Mouse (Mus musculus): ENCODE results near the gene Nap1l1. TPM values are rescaled to one million over a fixed set of nuclear protein-coding genes. Genes with fewer than 3 reads are reported as not detected.
"Not testable (repeated sequence)": the region's sequence is repeated elsewhere in the genome, so short reads cannot be mapped to it uniquely, and the experiment has no call there.

Nap1l1 gene
- polyA plus RNA-seq, 1 experiment from 2014 or later = 265 TPM

DNA sequence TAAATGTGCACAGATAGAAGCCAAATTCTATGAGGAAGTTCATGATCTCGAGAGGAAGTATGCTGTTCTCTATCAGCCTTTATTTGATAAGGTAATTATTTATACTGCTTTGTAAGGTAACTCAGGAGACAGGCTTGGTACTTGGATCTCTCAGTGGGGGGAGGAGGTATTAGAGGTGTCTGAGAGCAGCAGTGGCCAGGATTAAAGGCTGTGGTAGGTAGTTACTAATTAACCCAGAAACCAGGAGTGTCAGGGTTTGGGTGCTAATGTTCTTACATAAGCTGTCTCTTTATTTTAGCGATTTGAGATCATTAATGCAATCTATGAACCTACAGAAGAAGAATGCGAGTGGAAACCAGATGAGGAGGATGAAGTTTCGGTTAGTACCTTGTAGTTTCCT lies 17.1 kb downstream of the Nap1l1 start:
- not testable (repeated sequence) for H3K9me3 ChIP-seq (replicated peaks); H3K4me2 ChIP-seq (replicated peaks); H3K9ac ChIP-seq; H3K4me3 ChIP-seq; H3K27ac ChIP-seq; H3K4me1 ChIP-seq; ATAC-seq (ENCODE audit: low FRiP score); H3K27me3 ChIP-seq
- peaks cover 62% of the 10 kb centered on the region for H3K36me3 ChIP-seq
- WGBS = 92% methylated on average over 4 of the region's 4 CpGs

GRCm38 (mm10) chr10:111495888-111496287 lies 22.9 kb downstream of the Nap1l1 start:
- WGBS = 96% methylated on average over 7 of the region's 7 CpGs
- Histone ChIP-seq H3K9me3 (replicated peaks) (no peaks in the 10 kb centered on the region), H3K4me3 (no peak overlapping the region), H3K27me3 (no peaks in the 10 kb centered on the region), H3K4me1 (no peaks in the 10 kb centered on the region), H3K9ac (no peak overlapping the region), H3K27ac (no peak overlapping the region), H3K4me2 (replicated peaks) (no peak overlapping the region), H3K36me3 (peaks cover 55% of the 10 kb centered on the region)
- ATAC-seq (ENCODE audit: low FRiP score) = no peak

- H3K36me3 ChIP-seq = peaks cover 27% of the 10 kb centered on the region
- no peak overlapping the region for H3K4me3 ChIP-seq
- peaks cover 5% of the 10 kb centered on the region; the same call in 1 of the 2 replicates for H3K4me1 ChIP-seq
- H3K27ac ChIP-seq = no peak overlapping the region
- 68% methylated on average over 6 of the region's 6 CpGs for WGBS
- H3K4me2 ChIP-seq (replicated peaks) = no peak overlapping the region
- no peaks in the 10 kb centered on the region for H3K27me3 ChIP-seq
- ATAC-seq (ENCODE audit: low FRiP score) = no peak
- H3K9ac ChIP-seq = no peak overlapping the region
- no peaks in the 10 kb centered on the region for H3K9me3 ChIP-seq (replicated peaks)
Observed at GRCm38 (mm10) chr10:111499892-111500291, 26.9 kb downstream of the Nap1l1 start.

DNA sequence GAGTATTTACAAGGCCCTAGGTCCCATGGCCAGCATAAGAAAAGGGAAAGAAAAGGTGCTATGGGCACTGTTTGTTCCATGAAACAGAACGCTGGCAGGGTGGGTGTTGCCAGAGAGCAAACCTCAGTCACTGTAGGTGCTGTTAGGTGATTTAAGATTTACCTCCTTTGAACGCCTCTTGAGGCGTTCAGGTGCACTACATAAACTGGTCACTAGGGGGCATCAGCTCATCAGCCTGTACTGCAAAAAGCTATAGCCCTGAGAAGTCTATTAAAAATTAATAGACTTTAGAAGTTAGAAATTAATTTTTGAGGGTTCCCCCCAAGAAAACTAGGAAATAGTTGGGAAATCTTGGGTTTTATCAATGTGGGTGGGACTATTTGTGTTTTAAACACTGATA lies 30.0 kb downstream of the Nap1l1 start:
- Histone ChIP-seq H3K27ac (no peak overlapping the region), H3K4me1 (peaks cover 13% of the 10 kb centered on the region), H3K36me3 (0 out of 2 replicates have a peak, but pooled peaks cover 7% of the 10 kb centered on the region), H3K4me2 (replicated peaks) (no peak overlapping the region), H3K4me3 (no peak overlapping the region), H3K27me3 (no peaks in the 10 kb centered on the region), H3K9ac (no peak overlapping the region), H3K9me3 (replicated peaks) (no peaks in the 10 kb centered on the region)
- no peak for ATAC-seq (ENCODE audit: low FRiP score)
- 1% methylated on average over 3 of the region's 3 CpGs for whole genome bisulfite sequencing

DNA sequence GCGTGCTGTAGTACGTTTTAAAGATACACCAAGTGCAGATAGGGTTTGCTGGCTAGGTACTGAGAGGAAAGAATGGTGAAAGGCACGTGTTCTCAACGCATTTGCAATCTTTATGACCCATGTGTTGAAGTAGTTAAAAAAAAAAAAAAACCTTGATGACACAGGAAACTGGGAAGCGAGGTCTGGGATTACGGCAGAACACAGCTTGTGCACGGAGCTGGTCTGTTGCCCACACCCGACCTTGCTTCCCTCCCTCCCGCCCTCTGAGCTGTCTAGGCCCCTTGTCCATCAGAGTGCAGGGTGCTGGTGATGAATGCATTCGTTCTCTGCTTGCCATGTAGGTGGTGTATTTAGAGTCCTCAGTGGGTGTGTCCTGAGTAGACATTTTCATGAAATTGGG lies 30.7 kb downstream of the Nap1l1 start:
- WGBS = 49% methylated on average over 10 of the region's 10 CpGs
- no peak overlapping the region for H3K9ac ChIP-seq

DNA sequence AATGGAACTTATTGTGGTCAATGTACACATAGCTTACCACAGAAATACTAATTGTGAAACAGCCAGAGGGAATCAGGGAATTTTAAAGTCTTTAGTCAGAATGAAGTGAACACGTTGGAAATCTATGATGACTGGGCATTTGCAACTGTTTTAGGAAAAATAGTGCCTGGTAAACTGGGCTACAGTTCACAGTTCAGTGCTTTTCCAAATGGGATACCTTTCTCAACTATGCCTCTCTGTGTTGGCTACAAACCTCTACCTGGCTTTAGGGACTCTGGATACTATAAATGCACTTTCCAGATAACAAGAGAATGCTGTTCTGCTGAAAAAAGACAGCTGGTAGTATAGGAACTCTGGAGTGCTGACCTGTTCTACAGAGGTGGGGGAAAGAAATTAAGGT lies 31.6 kb downstream of the Nap1l1 start:
- 0 out of 2 replicates have a peak, but pooled peaks cover 4% of the 10 kb centered on the region for H3K36me3 ChIP-seq
- H3K9me3 ChIP-seq (replicated peaks) = no peaks in the 10 kb centered on the region
- no peak overlapping the region for H3K27ac ChIP-seq
- H3K9ac ChIP-seq = no peak overlapping the region
- no peaks in the 10 kb centered on the region for H3K27me3 ChIP-seq
- no peak overlapping the region for H3K4me3 ChIP-seq
- no peak for ATAC-seq (ENCODE audit: low FRiP score)
- H3K4me1 ChIP-seq = peaks cover 17% of the 10 kb centered on the region
- 82% methylated on average over 1 of the region's 1 CpGs for WGBS
- no peak overlapping the region for H3K4me2 ChIP-seq (replicated peaks)

More for the DNA sequence above, 30.7 kb downstream of the Nap1l1 start:
- Histone ChIP-seq H3K4me3 (no peak overlapping the region), H3K9me3 (replicated peaks) (no peaks in the 10 kb centered on the region), H3K36me3 (0 out of 2 replicates have a peak, but pooled peaks cover 4% of the 10 kb centered on the region), H3K4me1 (peaks cover 15% of the 10 kb centered on the region), H3K27me3 (no peaks in the 10 kb centered on the region), H3K27ac (no peak overlapping the region), H3K4me2 (replicated peaks) (no peak overlapping the region)
- no peak for ATAC-seq (ENCODE audit: low FRiP score)

DNA sequence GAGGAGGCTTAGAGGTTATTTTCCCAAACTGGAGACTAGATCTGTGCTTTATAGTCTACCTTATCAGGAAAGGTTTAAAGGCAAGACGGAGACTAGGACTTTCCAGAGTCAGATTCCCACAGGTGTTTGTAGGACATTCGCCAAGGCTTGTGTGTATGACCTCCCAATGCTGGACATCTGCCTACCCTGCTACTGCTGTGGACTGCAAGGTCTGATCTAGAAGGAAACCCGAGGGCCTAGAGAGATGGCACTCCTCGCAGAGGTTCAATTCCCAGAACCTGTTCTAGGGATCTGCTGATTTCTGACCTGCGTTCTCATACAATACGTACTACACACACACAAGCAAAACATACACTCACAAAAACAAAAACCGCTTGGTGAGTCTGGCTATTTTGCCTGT lies 32.4 kb downstream of the Nap1l1 start:
- Histone ChIP-seq H3K4me1 (peaks cover 20% of the 10 kb centered on the region), H3K4me3 (no peak overlapping the region), H3K9me3 (replicated peaks) (no peaks in the 10 kb centered on the region), H3K27me3 (no peaks in the 10 kb centered on the region), H3K27ac (no peak overlapping the region), H3K9ac (no peak overlapping the region), H3K36me3 (0 out of 2 replicates have a peak, but pooled peaks cover 4% of the 10 kb centered on the region), H3K4me2 (replicated peaks) (peak overlapping the region; percentile 78)
- ATAC-seq (ENCODE audit: low FRiP score) = no peak
- 57% methylated on average over 7 of the region's 7 CpGs for WGBS

GRCm38 (mm10) chr10:111506101-111506925 lies 33.3 kb downstream of the Nap1l1 start, which contains the start of gene Phlda1:
Gene Phlda1 (plus strand): TSS chr10:111506286.
- peak; percentile 91 for ATAC-seq (ENCODE audit: low FRiP score)
- peak within 1 kb of the TSS; percentile 85 for H3K4me3 ChIP-seq
- under 1% methylated on average over 73 of the region's 94 CpGs for WGBS

DNA sequence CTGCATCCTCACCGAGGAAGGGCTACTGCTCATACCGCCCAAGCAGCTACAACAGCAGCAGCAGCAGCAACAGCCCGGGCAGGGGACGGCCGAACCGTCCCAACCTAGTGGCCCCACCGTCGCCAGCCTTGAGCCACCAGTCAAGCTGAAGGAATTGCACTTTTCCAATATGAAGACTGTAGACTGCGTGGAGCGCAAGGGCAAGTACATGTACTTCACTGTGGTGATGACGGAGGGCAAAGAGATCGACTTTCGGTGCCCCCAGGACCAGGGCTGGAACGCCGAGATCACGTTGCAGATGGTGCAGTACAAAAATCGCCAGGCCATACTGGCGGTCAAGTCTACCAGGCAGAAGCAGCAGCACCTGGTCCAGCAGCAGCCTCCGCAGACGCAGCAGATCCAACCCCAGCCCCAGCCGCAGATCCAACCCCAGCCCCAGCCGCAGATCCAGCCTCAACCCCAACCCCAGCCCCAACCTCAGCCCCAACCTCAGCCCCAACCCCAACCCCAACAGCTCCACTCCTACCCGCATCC lies 34.0 kb downstream of the Nap1l1 start:
- peak overlapping the region; percentile 96 for H3K9ac ChIP-seq
- H3K4me3 ChIP-seq = peak overlapping the region; percentile 85
- no peaks in the 10 kb centered on the region for H3K36me3 ChIP-seq
- H3K27me3 ChIP-seq = no peaks in the 10 kb centered on the region
- peak overlapping the region; percentile 95 for H3K27ac ChIP-seq
- peak overlapping the region; percentile 78 for H3K4me2 ChIP-seq (replicated peaks)
- WGBS = under 1% methylated on average over 21 of the region's 23 CpGs
- H3K9me3 ChIP-seq (replicated peaks) = no peaks in the 10 kb centered on the region
- peaks cover 20% of the 10 kb centered on the region for H3K4me1 ChIP-seq
- ATAC-seq (ENCODE audit: low FRiP score) = peak; percentile 55

More at GRCm38 (mm10) chr10:111506101-111506925, 33.3 kb downstream of the Nap1l1 start, which contains the start of gene Phlda1:
- peak within 1 kb of the TSS; percentile 95 for H3K27ac ChIP-seq
- H3K27me3 ChIP-seq = no peaks in the 10 kb centered on the region
- peaks cover 20% of the 10 kb centered on the region for H3K4me1 ChIP-seq
- no peaks in the 10 kb centered on the region for H3K36me3 ChIP-seq
- H3K9ac ChIP-seq = peak within 1 kb of the TSS; percentile 96
- H3K9me3 ChIP-seq (replicated peaks) = no peaks in the 10 kb centered on the region
- peak within 1 kb of the TSS; percentile 78 for H3K4me2 ChIP-seq (replicated peaks)

DNA sequence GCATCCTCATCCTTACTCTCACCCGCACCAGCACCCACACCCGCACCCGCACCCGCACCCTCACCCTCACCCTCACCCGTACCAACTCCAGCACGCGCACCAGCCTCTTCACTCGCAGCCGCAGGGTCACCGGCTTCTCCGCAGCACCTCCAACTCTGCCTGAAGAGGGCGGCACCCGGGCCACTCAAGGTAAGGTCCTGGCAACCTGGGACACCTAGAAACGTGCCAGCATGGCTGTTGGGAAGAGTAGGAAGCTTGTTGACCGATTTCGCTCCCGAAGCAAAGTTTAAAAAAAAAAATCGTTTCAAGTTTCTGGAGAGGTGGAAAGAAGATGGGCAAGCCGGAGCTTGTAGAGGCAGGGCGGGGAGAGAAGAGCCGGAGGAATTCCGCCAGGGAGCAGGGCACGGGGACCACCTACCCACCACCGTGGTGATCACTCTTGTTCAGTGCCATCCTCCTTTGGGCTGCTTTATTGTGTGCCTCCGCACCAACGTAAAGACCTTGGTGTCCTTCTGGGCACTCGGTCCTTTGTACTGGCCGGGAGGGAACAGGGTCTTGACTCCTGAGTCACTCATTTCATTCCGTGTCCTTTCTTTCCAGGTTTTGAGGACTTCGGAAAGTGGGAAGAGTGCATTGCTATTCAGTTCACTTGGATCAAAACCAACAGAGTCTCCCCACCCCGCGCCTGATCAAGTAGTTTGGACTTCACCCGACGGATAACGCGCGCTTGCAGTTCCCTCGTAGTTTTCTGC lies 34.6 kb downstream of the Nap1l1 start:
- no peaks in the 10 kb centered on the region for H3K9me3 ChIP-seq (replicated peaks)
- H3K4me1 ChIP-seq = peaks cover 18% of the 10 kb centered on the region
- H3K4me2 ChIP-seq (replicated peaks) = peak overlapping the region; percentile 78
- peak; percentile 33 for ATAC-seq (ENCODE audit: low FRiP score)
- under 1% methylated on average over 38 of the region's 38 CpGs for WGBS
- peak overlapping the region; percentile 96 for H3K9ac ChIP-seq
- no peaks in the 10 kb centered on the region for H3K36me3 ChIP-seq
- H3K4me3 ChIP-seq = peak overlapping the region; percentile 85
- H3K27ac ChIP-seq = peak overlapping the region; percentile 95
- H3K27me3 ChIP-seq = no peaks in the 10 kb centered on the region

DNA sequence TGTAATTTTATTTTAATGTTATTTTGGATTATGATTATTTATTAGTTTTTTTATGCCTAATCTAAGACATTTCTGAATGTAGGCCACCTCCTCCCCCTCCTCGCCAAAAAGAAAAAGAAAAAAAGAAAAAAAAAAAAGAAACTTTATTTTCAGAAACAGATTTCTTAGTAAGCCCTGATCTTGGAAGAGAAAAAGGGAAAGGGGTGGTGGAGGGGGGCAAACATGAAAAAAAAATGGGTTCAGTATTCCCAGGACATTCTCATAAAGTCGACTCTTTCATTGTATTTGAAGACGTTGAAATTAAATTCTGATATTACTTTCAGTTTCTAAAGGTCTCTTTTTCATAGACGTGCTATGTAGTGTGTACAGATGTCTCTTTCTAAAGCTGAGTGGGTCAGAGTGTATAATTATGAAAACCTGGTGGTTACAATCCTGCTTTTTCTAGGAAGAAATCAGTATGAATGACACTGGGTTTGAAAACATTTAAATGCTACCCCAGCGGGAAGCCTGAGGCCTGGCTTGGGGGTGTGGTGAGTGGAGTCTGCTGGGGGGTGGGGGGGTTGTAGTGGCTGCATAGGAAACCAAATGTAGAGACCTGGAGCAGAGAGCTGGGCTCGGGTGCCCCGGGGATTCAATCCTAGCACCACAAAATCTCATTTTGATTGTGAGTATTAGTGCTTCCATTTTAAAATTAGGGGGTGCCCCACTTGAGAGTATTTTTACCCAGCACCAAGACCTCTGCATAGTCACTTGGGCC lies 35.5 kb downstream of the Nap1l1 start:
- peaks cover 14% of the 10 kb centered on the region for H3K4me1 ChIP-seq
- no peak for ATAC-seq (ENCODE audit: low FRiP score)
- H3K27ac ChIP-seq = peak overlapping the region; percentile 95
- peak overlapping the region; percentile 85 for H3K4me3 ChIP-seq
- 5% methylated on average over 7 of the region's 7 CpGs for WGBS
- peak overlapping the region; percentile 96 for H3K9ac ChIP-seq
- H3K4me2 ChIP-seq (replicated peaks) = peak overlapping the region; percentile 78
- no peaks in the 10 kb centered on the region for H3K27me3 ChIP-seq
- no peaks in the 10 kb centered on the region for H3K36me3 ChIP-seq
- H3K9me3 ChIP-seq (replicated peaks) = no peaks in the 10 kb centered on the region
